Mouse (Mus musculus) liver, adult 2 months (tissue): Measurements from ENCODE around the gene Gm20388.

Source experiments
- CTCF ChIP-seq: fragments of 200-500 bp; IDR thresholded peaks from 2 replicates; pipeline ENCODE4 v1.5.1; 2011; ENCODE audit warnings: low read depth, low read length, control low read depth
- POLR2A ChIP-seq: fragments of 200-500 bp; IDR thresholded peaks from 2 replicates; pipeline ENCODE4 v1.6.1; 2011; ENCODE audit warnings: low read length, control low read depth; ENCODE audit not compliant: insufficient read depth; ENCODE audit errors: extremely low read depth

- no peak for TF ChIP-seq CTCF
- TF ChIP-seq POLR2A = no peak
Measured at GRCm38 (mm10) chr8:120462611-120463010, 552.0 kb downstream of the Gm20388 start.
